Mouse (Mus musculus): ENCODE measurements around the gene Rbm15b.

Gene Rbm15b

GRCm38 (mm10) chr9:106884996-106885900 is 2.0 kb downstream of the Rbm15b start:
- no peak for DNase-seq (ENCODE audit: low spot score in 2 of 2)

- no peak for DNase-seq (ENCODE audit: low spot score in 2 of 2)
Observed at GRCm38 (mm10) chr9:106884306-106884705, 2.9 kb downstream of the Rbm15b start.

GRCm38 (mm10) chr9:106883085-106883484 is 4.1 kb downstream of the Rbm15b start:
- DNase-seq (ENCODE audit: low spot score in 2 of 2) = no peak

GRCm38 (mm10) chr9:106882176-106882575 is 5.1 kb downstream of the Rbm15b start:
- DNase-seq (ENCODE audit: low spot score in 2 of 2) = no peak

- DNase-seq (ENCODE audit: low spot score in 2 of 2) = no peak
Observed at GRCm38 (mm10) chr9:106881071-106881755, 6.0 kb downstream of the Rbm15b start.

- no peak for DNase-seq (ENCODE audit: low spot score in 2 of 2)
Observed at GRCm38 (mm10) chr9:106879471-106879870, 7.8 kb downstream of the Rbm15b start.

GRCm38 (mm10) chr9:106876666-106877065 is 10.6 kb downstream of the Rbm15b start:
- no peak for DNase-seq (ENCODE audit: low spot score in 2 of 2)

- no peak for DNase-seq (ENCODE audit: low spot score in 2 of 2)
Observed at GRCm38 (mm10) chr9:106874216-106874615, 13.0 kb downstream of the Rbm15b start.

- DNase-seq (ENCODE audit: low spot score in 2 of 2) = no peak
Observed at GRCm38 (mm10) chr9:106858036-106858435, 29.2 kb downstream of the Rbm15b start.

- no peak for DNase-seq (ENCODE audit: low spot score in 2 of 2)
Observed at GRCm38 (mm10) chr9:106856664-106857063, 30.6 kb downstream of the Rbm15b start.

- DNase-seq (ENCODE audit: low spot score in 2 of 2) = no peak
Observed at GRCm38 (mm10) chr9:106842800-106843199, 44.4 kb downstream of the Rbm15b start.

- DNase-seq (ENCODE audit: low spot score in 2 of 2) = no peak
Observed at GRCm38 (mm10) chr9:106840569-106840968, 46.7 kb downstream of the Rbm15b start.

Data from spleen, postnatal 14 days (tissue).